Mouse (Mus musculus) testis, adult 2 months (tissue): ENCODE measurements around the gene Khsrp.

Experiments
- CTCF ChIP-seq: fragments of 200-500 bp; IDR thresholded peaks from 2 replicates; pipeline ENCODE4 v1.5.1; 2012; ENCODE audit warnings: low read depth, mild to moderate bottlenecking, inconsistent platforms, low read length, moderate library complexity; ENCODE audit not compliant: control insufficient read depth, insufficient read depth, insufficient replicate concordance
- POLR2A ChIP-seq: fragments of 200-500 bp; IDR thresholded peaks from 2 replicates; pipeline ENCODE4 v1.6.1; 2012; ENCODE audit warnings: low read depth, mild to moderate bottlenecking, inconsistent platforms, low read length, moderate library complexity; ENCODE audit not compliant: control insufficient read depth

DNA sequence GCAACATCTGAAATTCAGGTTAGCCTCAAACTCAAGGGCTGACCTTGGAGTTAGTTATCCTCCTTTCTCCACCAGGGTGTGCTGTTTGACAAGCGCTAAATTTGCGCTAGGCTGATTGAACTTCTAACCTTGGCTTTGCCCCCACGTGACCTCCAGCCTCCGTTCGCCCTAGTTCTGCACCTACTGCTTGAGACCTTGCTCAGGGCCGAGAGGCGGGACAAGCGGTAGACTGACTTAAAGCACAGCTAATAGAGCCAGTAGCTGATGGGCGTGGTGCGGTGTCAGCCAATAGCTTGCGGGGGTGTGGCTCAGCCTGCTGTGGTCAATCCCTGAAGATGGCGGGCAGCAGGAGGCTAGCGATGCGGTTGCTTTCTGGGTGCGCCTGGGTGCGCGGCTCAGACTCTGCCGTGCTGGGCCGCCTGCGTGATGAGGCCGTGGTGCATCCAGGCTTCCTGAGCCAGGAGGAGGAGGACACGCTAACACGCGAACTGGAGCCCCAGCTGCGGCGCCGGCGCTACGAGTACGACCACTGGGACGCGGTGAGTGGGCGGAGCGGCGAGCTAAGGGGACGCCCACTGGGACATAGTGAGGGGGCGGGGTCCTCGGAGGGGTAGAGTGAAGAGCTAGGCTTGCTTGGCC, 34.2 kb downstream of the Khsrp start, which contains the start of gene Alkbh7:
- TF ChIP-seq POLR2A (peak; percentile 44; the same call in 1 of the 2 replicates), CTCF (peak; percentile 45; the same call in 1 of the 2 replicates)
